Mouse (Mus musculus): ENCODE results near the gene Dmc1.

DNA sequence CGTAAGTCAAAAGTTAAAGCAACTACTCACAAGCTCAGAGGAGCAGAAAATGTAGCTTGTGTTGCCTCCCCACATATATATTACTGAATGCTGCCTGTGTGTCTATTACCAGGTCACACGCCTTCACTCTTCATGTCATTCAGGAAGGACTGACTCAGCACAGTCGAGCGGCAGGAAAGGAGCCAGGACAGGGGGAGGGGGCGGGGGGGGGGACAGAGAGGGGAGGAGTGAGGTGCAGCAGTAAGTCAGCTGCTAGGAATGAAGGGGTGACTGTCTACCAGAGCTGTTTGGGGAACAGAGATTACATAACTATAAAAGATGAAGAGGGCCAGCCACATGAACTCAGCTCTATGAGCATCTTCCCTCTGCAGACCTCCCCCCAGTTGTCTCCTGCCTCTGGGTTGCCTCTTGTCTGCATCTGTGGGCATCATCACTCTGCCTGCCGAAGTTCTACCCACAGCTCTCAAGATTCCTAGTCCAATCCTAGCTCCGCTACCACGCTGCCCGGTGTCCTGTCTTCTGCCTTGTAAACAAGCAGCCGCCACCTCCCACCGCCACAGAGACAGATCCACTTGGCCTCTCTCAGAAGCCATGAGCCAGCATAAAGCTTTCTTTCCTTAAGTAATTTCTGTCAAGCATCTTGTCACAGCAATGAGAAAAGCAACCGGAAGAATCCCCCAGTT, 36.4 kb upstream of the Dmc1 start:
- TF ChIP-seq CTCF (IDR thresholded peaks at IDR 0.05; ENCODE audit: borderline replicate concordance, extremely low read depth, insufficient read depth, insufficient read length) (no peak), POLR2A (IDR thresholded peaks at IDR 0.05; ENCODE audit: borderline replicate concordance, extremely low read depth, insufficient read depth, insufficient read length, poor library complexity, severe bottlenecking) (no peak)

Measured in brain, embryonic 14.5 days (tissue).